Mouse (Mus musculus): ENCODE data around the gene Serp1.

DNA sequence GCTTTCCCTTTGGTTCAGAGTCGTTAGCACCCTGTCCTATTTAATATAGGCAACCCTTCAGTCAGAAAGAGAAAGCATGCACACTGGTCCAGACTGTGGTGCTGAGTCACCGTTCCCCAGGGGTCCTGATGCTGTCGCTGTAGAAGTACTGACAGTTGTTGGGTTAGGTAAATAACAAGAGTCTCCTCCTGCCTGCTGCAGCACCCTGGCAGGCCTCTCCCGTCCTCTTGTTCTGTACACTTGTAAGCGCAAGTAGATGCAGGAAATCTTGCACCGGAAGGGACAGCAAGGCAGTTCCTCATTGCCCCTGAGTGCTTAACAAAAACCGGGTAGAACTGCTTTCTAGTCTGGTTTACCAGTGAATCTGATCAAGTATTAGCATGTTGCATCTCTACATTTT lies 31.0 kb upstream of the Serp1 start:
- no peak for TF ChIP-seq GATA1 (IDR thresholded peaks at IDR 0.05; ENCODE audit: low read length)
- no peak for TF ChIP-seq TAL1 (IDR thresholded peaks at IDR 0.05; ENCODE audit: low read length)
